Mouse (Mus musculus) Patski (cell line): ENCODE data around the gene Yipf1. TPM values are rescaled to one million over a fixed set of nuclear protein-coding genes. Genes with fewer than 3 reads are reported as not detected.

Experiments
- ATAC-seq: fragments of 100-300 bp; one replicate; pipeline ENCODE4 v1.8.0; 2021
- CTCF ChIA-PET: fragments of 350-600 bp; sonication (Branson Sonifier 250); formaldehyde crosslinking; loops from one replicate; lab custom pipeline; 2022; ENCODE audit warnings: inconsistent platforms; lab: Charles Lee
- POLR2A ChIA-PET: fragments of 350-600 bp; sonication (Branson Sonifier 250); formaldehyde crosslinking; loops from one replicate; lab custom pipeline; 2022; ENCODE audit warnings: antibody characterized with exemption, inconsistent platforms; lab: Charles Lee
- DNase-seq: peaks from one replicate; pipeline ENCODE4 v3.0.0-alpha.2; 2011; ENCODE audit warnings: low read depth, low spot score
- H3K27me3 ChIP-seq: fragments of 371-371 bp; one replicate; pipeline ENCODE4 v1.5.1; 2021
- CTCF ChIP-seq: fragments of 100-300 bp; IDR thresholded peaks from one replicate; pipeline ENCODE4 v1.5.1; 2021
- in situ Hi-C: fragments of 300-500 bp; cut with MboI; formaldehyde crosslinking; loops from 3 replicates; pipeline ENCODE4 v1.11.1; 2018; ENCODE audit warnings: low pct_unique_long_range_greater_than_20kb, mixed read lengths
- polyA plus RNA-seq: library from polyadenylated mRNA; unstranded; gene quantifications from one replicate; pipeline ENCODE4 v1.2.3, GENCODE M21; 2021

Gene Yipf1
- 33.4 TPM for polyA plus RNA-seq

GRCm38 (mm10) chr4:107313690-107314478, at the start of gene Yipf1:
Yipf1 (plus strand) TSS chr4:107314363.
- in situ Hi-C loops = no loop called here
- TF ChIP-seq CTCF = no peak
- DNase-seq (peak; percentile 59), ATAC-seq (peak; percentile 92)
- ChIA-PET POLR2A (no interaction called here), CTCF (no interaction called here)
- H3K27me3 ChIP-seq = no peaks in the 10 kb centered on the region

DNA sequence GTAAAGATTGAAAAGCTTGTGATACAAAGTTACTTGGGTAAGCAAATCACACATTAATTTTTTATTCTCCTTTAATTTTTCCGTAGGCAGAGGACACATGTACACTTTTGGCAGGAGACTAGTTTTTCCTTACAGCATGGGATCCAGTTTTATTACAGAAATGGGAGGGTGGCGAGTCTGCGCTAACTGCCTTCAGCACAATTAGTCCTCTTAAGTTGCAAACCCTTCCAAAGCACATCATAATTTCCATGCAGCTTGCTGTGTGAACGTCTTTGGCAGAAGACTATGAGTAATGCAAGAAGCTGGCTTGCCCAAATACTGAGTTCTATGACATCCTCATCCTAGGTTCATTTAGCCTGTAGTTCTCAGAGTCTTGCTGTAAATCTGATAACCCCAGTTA, 40.5 kb upstream of the Yipf1 start:
- ChIA-PET POLR2A (no interaction called here), CTCF (no interaction called here)
- no peaks in the 10 kb centered on the region for H3K27me3 ChIP-seq
- DNase-seq (no peak), ATAC-seq (no peak)
- in situ Hi-C loops = no loop called here
- TF ChIP-seq CTCF = no peak

- no peak for TF ChIP-seq CTCF
- ChIA-PET CTCF (no interaction called here), POLR2A (no interaction called here)
- no peaks in the 10 kb centered on the region for H3K27me3 ChIP-seq
- ATAC-seq (no peak), DNase-seq (no peak)
- in situ Hi-C loops = no loop called here
These were observed 39.7 kb upstream of the Yipf1 start for GRCm38 (mm10) chr4:107274511-107274910.

DNA sequence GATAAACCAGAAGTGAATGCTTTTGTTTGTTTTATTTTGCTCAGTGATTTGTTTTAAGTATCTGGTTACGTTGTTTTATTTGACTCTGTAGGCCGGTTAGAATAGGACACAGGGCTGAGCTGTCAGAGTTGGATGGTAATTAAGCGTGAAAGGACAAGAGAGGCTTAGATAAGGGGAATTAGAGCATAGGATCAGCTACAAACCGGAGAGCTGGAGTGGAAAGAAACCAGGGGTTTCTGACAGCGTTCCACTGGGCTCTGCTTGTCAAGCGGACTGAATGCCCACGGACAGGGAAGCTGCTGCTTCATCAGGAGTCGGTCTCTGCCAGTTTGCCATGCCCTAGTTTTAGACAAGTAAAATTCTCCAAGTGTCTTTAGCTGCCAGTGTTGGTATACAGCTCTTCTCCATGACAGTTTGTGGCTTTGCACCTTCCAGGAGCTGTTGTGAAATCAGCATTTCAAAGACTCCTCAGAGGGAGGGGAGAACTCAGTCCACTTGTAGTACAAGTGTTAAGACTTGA, 35.9 kb upstream of the Yipf1 start:
- ChIA-PET CTCF (interaction anchor here (0.9 to 1.6 kb wide), 2 partner anchors 11 to 18 kb away, joined by 3 to 5 read pairs; no protein-coding TSS in a partner anchor), POLR2A (no interaction called here)
- in situ Hi-C loops = no loop called here
- no peak for TF ChIP-seq CTCF
- DNase-seq = no peak
- no peak for ATAC-seq
- no peaks in the 10 kb centered on the region for H3K27me3 ChIP-seq

DNA sequence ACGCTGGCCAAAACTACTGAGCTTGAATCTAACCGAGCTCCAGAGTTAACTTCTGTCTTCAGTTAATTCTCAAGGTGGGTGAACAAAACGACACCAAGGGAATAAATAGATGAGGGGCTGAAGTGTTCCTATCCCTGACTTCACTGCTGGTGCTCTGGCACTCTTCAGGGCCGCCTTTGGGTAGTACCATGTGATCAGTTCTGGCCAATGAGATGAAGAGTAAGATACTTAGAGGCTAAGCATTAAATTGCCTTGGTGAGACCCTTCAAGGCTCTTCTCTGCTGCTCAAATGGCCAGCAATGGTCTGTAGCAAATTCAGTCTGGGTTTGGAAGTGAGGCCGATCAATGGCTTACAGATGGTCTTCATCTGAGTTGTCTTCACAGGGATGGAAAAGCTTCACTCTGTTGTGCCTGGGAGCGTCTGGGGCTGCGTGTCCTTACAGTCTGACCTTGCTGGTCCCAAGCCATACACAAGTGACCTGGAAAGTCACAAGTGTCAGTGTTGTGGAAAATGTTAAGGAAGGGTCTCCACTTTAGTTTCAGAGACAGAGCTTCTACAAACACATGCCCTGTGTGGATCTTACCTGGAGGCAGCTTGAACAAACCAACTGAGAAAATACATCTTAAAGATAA, 33.2 kb upstream of the Yipf1 start:
- no peaks in the 10 kb centered on the region for H3K27me3 ChIP-seq
- ATAC-seq (no peak), DNase-seq (no peak)
- in situ Hi-C loops = no loop called here
- TF ChIP-seq CTCF = no peak
- POLR2A ChIA-PET = interaction anchor here (1.3 kb wide), 1 partner anchor 48 kb away, joined by 3 read pairs; no protein-coding TSS in a partner anchor
- CTCF ChIA-PET = interaction anchor here (1.2 kb wide), 1 partner anchor 8 kb away, joined by 3 read pairs; no protein-coding TSS in a partner anchor

- POLR2A ChIA-PET = no interaction called here
- CTCF ChIA-PET = no interaction called here
- ATAC-seq (no peak), DNase-seq (no peak)
- no peaks in the 10 kb centered on the region for H3K27me3 ChIP-seq
- no peak for TF ChIP-seq CTCF
- in situ Hi-C loops = no loop called here
These were observed 28.5 kb upstream of the Yipf1 start for GRCm38 (mm10) chr4:107285446-107286200.

GRCm38 (mm10) chr4:107286386-107286785, 27.8 kb upstream of the Yipf1 start:
- in situ Hi-C loops = no loop called here
- POLR2A ChIA-PET = no interaction called here
- DNase-seq = no peak
- H3K27me3 ChIP-seq = no peaks in the 10 kb centered on the region
- TF ChIP-seq CTCF = no peak
- CTCF ChIA-PET = no interaction called here
- ATAC-seq = no peak

DNA sequence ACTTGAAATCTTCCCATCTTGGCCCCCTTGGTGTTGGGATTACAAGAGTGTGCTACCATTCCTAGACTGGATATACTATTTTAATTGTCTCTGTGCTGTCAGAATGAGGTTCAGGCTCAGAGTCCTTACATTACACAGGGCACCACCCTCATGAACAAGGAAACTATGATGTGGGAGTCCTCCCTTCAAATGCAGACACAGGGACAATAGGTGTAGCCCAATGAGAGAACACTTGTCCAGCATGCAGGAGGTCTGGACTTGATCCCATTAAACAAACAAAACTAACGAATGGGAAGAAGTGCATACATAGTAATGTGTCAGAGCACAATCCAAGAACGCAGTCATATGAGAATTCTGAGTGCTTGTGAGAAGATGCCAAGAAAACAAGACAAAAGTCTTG, 26.6 kb upstream of the Yipf1 start:
- CTCF ChIA-PET = no interaction called here
- H3K27me3 ChIP-seq = no peaks in the 10 kb centered on the region

GRCm38 (mm10) chr4:107291611-107292272, 22.4 kb upstream of the Yipf1 start:
- ChIA-PET POLR2A (interaction anchor here (1.6 kb wide), 1 partner anchor 20 kb away, joined by 3 read pairs; no protein-coding TSS in a partner anchor), CTCF (interaction anchor here (1.8 kb wide), 1 partner anchor 12 kb away, joined by 5 read pairs; no protein-coding TSS in a partner anchor)
- no peak for TF ChIP-seq CTCF
- H3K27me3 ChIP-seq = no peaks in the 10 kb centered on the region
- ATAC-seq = no peak
- DNase-seq = no peak
- in situ Hi-C loops = no loop called here

More for the DNA sequence above, 26.6 kb upstream of the Yipf1 start:
- TF ChIP-seq CTCF = no peak
- no peak for DNase-seq
- POLR2A ChIA-PET = interaction anchor here (0.7 kb wide), 1 partner anchor 562 kb away, joined by 3 read pairs; no protein-coding TSS in a partner anchor
- in situ Hi-C loops = no loop called here
- ATAC-seq = no peak

DNA sequence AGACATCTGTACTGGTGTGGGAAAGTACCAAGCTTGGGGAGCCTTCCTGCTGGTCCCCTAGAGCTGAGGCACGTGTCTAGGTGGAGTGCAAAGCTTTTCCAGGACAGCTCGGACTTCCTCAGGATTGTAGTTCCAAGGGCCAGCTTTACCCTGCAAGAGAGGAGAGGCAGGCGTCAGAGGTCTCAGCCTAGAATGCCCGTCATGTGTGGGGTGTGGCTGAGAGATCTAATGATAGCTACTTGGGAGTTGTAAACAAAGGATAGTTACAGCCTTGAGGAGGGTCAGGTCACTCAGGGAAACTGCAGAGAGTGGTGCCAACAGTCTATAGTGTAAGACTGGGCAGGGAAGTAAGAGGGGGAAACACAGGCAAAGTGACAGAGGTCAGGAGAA, 21.9 kb upstream of the Yipf1 start:
- ChIA-PET POLR2A (interaction anchor here (1.6 kb wide), 1 partner anchor 21 kb away, joined by 3 read pairs; no protein-coding TSS in a partner anchor), CTCF (no interaction called here)
- no peaks in the 10 kb centered on the region for H3K27me3 ChIP-seq
- ATAC-seq (no peak), DNase-seq (no peak)
- no peak for TF ChIP-seq CTCF
- in situ Hi-C loops = no loop called here
